Mouse (Mus musculus): ENCODE data around the gene Glipr2.

Glipr2 gene

GRCm38 (mm10) chr4:44004623-44005409 is 47.6 kb downstream of the Glipr2 start:
- no peak for DNase-seq (ENCODE audit: low spot score)

DNA sequence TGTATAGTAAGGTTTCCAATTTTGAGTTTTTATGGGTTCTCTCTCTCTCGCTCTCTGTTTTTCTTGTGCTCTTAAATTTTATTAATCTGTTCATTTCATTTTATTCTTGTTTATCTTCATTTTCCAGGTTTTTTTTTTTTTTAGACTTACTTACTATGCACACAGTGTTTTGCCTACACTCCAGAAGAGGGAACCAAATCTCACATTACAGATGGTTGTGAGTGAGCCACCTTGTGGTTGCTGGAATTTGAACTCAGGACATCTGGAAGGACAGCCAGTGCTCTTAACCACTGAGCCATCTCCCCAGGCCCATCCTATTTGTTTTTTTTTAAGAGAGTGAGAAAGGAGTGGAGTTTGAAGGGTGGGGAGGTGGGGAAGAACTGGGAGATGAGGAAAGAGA is 53.0 kb downstream of the Glipr2 start:
- no peak for DNase-seq (ENCODE audit: low spot score)

GRCm38 (mm10) chr4:44010893-44011292 is 53.7 kb downstream of the Glipr2 start:
- DNase-seq (ENCODE audit: low spot score) = no peak

DNA sequence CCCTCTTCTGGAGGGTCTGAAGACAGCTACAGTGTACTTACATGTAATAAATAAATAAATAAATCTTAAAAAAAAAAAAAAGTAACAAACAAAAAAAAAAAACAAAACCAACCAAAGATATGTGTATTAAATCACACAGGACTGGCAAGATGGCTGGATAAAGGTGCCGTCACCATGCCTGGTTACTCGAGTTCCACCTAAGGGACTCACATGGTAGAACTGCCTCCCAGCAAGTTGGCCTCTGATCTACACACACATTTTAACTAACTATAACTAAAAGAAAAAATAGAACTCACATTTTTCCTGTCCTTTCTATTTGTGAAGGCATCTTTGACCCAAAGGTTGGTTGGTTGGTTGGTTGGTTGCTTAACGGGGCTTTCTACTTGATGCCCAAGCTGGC is 54.6 kb downstream of the Glipr2 start:
- DNase-seq (ENCODE audit: low spot score) = no peak

- DNase-seq (ENCODE audit: low spot score) = peak; percentile 76
Measured at GRCm38 (mm10) chr4:44012376-44013367, 55.5 kb downstream of the Glipr2 start.

GRCm38 (mm10) chr4:44013391-44014070 is 56.3 kb downstream of the Glipr2 start:
- no peak for DNase-seq (ENCODE audit: low spot score)

DNA sequence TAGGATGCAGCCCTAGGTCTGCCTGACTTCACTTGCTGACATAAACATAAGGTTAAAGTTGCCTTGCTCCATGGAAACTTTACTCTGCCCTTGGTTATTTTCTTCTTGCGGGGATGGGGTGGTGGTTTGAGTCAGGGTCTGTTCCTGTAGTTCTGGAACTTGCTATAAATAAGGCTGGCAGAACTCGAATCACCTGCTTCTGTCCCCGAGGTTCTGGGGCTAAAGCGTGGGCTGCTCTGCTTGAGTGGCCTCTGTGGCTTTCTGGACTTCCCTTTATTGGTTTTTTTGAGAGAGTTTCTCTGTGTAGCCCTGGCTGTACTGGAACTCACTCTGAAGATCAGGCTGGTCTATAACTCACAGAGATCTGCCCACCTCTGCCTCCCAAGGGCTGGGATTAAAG is 58.9 kb downstream of the Glipr2 start:
- no peak for DNase-seq (ENCODE audit: low spot score)

GRCm38 (mm10) chr4:44016791-44017190 is 59.6 kb downstream of the Glipr2 start:
- no peak for DNase-seq (ENCODE audit: low spot score)

DNA sequence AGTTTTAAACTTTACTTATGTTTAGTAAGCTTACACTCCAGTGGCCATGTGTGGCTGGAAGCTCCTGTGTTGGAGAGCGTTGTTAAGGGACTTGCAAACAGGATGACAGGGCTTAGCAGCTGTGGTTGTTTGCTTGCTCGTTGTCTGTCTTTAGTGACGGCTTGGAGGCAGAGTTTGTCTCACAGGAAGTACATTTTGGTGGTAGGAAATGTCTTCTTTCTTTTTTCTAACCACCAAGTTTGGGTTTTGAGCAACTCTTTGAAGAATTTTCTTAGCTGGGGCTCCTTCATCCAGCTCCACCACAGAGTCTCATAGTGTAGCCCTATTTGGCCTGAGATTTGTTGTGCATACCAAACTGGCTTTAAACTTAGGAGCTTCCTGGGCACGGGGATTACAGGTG is 65.1 kb downstream of the Glipr2 start:
- no peak for DNase-seq (ENCODE audit: low spot score)

DNA sequence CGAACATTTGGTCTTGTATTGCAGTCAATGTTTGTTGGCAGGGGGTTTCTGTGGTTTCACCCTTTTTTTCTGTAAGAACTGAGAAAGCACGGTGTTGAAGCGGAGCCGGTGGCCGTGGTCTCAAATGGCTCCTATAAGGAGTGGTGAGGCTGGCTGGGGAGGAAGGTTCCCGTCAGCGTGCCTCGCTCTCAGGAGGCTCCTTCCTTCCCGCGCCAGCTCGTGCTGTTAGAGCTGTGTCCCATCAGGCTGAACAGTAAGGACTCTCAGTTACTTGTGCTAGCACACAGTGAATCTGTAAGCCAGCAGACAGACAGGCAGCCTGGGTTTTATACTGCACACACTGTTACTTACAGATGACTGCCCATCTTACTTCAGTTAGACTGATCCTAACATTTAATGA is 65.6 kb downstream of the Glipr2 start:
- no peak for DNase-seq (ENCODE audit: low spot score)

- DNase-seq (ENCODE audit: low spot score) = no peak
Measured at GRCm38 (mm10) chr4:44023681-44024080, 66.5 kb downstream of the Glipr2 start.

GRCm38 (mm10) chr4:44024241-44024640 is 67.0 kb downstream of the Glipr2 start:
- DNase-seq (ENCODE audit: low spot score) = no peak

DNA sequence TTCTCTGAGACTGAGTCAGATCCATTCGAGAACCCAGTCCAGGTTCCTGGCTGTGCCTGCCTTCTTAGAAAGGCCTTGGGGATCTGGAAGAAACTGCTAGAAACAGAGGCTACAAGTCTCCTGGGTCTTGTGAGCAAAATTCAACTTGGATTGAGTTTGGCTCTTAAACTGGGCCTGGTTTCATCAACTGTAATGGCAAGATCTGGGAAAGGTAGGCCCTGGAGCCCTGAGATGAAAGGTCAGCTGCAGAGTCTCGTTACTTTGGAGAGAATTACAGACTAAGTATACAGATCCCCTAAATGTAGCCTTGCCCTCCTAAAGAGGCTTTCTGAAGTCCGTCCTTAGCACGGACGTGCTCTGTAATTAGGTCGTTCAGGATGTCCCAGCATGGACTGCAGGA is 68.4 kb downstream of the Glipr2 start:
- no peak for DNase-seq (ENCODE audit: low spot score)
